ENCODE assay signal across 13 mouse cellular contexts in genomic region chr1:181420080-181420536, GRCm38 (mm10).
DNase-seq lines count a peak whose midpoint lies in the region; ATAC-seq and TF ChIP-seq lines count a peak whose summit lies in the region.
"Had no signal": no experiment of that assay in that cellular context is flagged by ENCODE, and none has a peak within 500 bp of the region (broad histone marks: within the 10 kb centered on the region; RNA-seq: fewer than 3 reads in every experiment).

No protein-coding gene starts in this region.

- no peak overlapping the region for H3K4me2 ChIP-seq in forebrain, embryonic 14.5 days (ENCODE audit: low read length)
- no peak overlapping the region for H3K4me2 ChIP-seq in forebrain, embryonic 11.5 days (ENCODE audit: low read depth, low read length, severe bottlenecking)
- H3K4me2 ChIP-seq in midbrain, postnatal 0 days (ENCODE audit: low read depth, low read length, poor library complexity, severe bottlenecking), result no peak overlapping the region
- H3K4me2 ChIP-seq: liver, embryonic 11.5 days; neural tube, embryonic 13.5 days had no signal

- ATAC-seq in forebrain, embryonic 14.5 days, result peak; percentile 62
- ATAC-seq in forebrain, embryonic 11.5 days (replicated peaks; ENCODE audit: low FRiP score), result no peak
- ATAC-seq in midbrain, postnatal 0 days (ENCODE audit: low FRiP score), result no peak

- H3K27me3 ChIP-seq in forebrain, embryonic 14.5 days (replicated peaks; ENCODE audit: control insufficient read depth, insufficient read depth, low read length), result no peaks in the 10 kb centered on the region
- H3K27me3 ChIP-seq in forebrain, embryonic 11.5 days (ENCODE audit: control insufficient read depth, insufficient read depth, low read length), result no peaks in the 10 kb centered on the region
- no peaks in the 10 kb centered on the region for H3K27me3 ChIP-seq in midbrain, postnatal 0 days (ENCODE audit: insufficient read depth, low read length)
- H3K27me3 ChIP-seq in midbrain, embryonic 10.5 days (ENCODE audit: low read depth, poor library complexity, severe bottlenecking), result peaks cover 22% of the 10 kb centered on the region
- H3K27me3 ChIP-seq: neural tube, embryonic 13.5 days had no signal

- no peak overlapping the region for H3K4me3 ChIP-seq in forebrain, embryonic 14.5 days (ENCODE audit: low read depth, low read length)
- no peak overlapping the region for H3K4me3 ChIP-seq in forebrain, embryonic 11.5 days (ENCODE audit: low read depth, low read length)
- H3K4me3 ChIP-seq in midbrain, postnatal 0 days (ENCODE audit: low read depth, low read length), result no peak overlapping the region
- no peak overlapping the region for H3K4me3 ChIP-seq in midbrain, embryonic 10.5 days
- H3K4me3 ChIP-seq: heart, adult 2 months; neural tube, embryonic 13.5 days had no signal

- no peak for TF ChIP-seq CTCF in midbrain, postnatal 0 days (IDR thresholded peaks at IDR 0.05)

- 18% methylated on average over 11 of the region's 11 CpGs for WGBS in forebrain, embryonic 14.5 days
- 48% methylated on average over 11 of the region's 11 CpGs for WGBS in forebrain, embryonic 11.5 days
- WGBS in midbrain, postnatal 0 days, result 14% methylated on average over 11 of the region's 11 CpGs
- 49% methylated on average over 11 of the region's 11 CpGs for WGBS in midbrain, embryonic 10.5 days

- peak; percentile 79 for DNase-seq in forebrain, embryonic 14.5 days (ENCODE audit: low spot score)
- DNase-seq in forebrain, embryonic 11.5 days (ENCODE audit: low spot score), result no peak
- DNase-seq in layer of hippocampus, postnatal 10 days (ENCODE audit: low spot score in 2 of 2), result peak; percentile 27 to 33
- no peak for DNase-seq in layer of hippocampus, postnatal 36 days
- peak; percentile 68 for DNase-seq in midbrain, postnatal 0 days (ENCODE audit: low spot score)
- DNase-seq in midbrain, embryonic 10.5 days (ENCODE audit: low spot score), result no peak
- peak; percentile 57 for DNase-seq in telencephalon, adult 2 months (ENCODE audit: low read depth, low spot score)
- DNase-seq in spleen, postnatal 4 days (ENCODE audit: low spot score in 2 of 2), result no peak
- DNase-seq: kidney, adult 8-10 months; thymus, postnatal 25 days had no signal

- no peaks in the 10 kb centered on the region for H3K36me3 ChIP-seq in forebrain, embryonic 14.5 days (ENCODE audit: control insufficient read depth, insufficient read depth, low read length)
- no peaks in the 10 kb centered on the region for H3K36me3 ChIP-seq in forebrain, embryonic 11.5 days (ENCODE audit: control insufficient read depth, insufficient read depth, low read length)
- no peaks in the 10 kb centered on the region for H3K36me3 ChIP-seq in midbrain, postnatal 0 days (ENCODE audit: insufficient read depth, low read length)
- no peaks in the 10 kb centered on the region for H3K36me3 ChIP-seq in midbrain, embryonic 10.5 days
- H3K36me3 ChIP-seq: neural tube, embryonic 13.5 days had no signal

- no peaks in the 10 kb centered on the region for H3K9me3 ChIP-seq in forebrain, embryonic 14.5 days (replicated peaks; ENCODE audit: control insufficient read depth, low read length)
- H3K9me3 ChIP-seq in forebrain, embryonic 11.5 days (ENCODE audit: control insufficient read depth, low read length), result no peaks in the 10 kb centered on the region
- no peaks in the 10 kb centered on the region for H3K9me3 ChIP-seq in midbrain, postnatal 0 days (ENCODE audit: low read length)
- no peaks in the 10 kb centered on the region for H3K9me3 ChIP-seq in midbrain, embryonic 10.5 days (replicated peaks)
- H3K9me3 ChIP-seq: neural tube, embryonic 13.5 days had no signal

- H3K27ac ChIP-seq in forebrain, embryonic 14.5 days (ENCODE audit: low read depth, low read length), result peak overlapping the region; percentile 35; the same call in 1 of the 2 replicates
- H3K27ac ChIP-seq in forebrain, embryonic 11.5 days (ENCODE audit: low read depth, low read length), result no peak overlapping the region
- no peak overlapping the region for H3K27ac ChIP-seq in midbrain, postnatal 0 days (ENCODE audit: low read depth, low read length)
- no peak overlapping the region for H3K27ac ChIP-seq in midbrain, embryonic 10.5 days (replicated peaks)
- H3K27ac ChIP-seq: heart, adult 2 months; neural tube, embryonic 13.5 days had no signal

- H3K4me1 ChIP-seq in forebrain, embryonic 14.5 days (ENCODE audit: control insufficient read depth, insufficient read depth, low read length), result peaks cover 23% of the 10 kb centered on the region
- H3K4me1 ChIP-seq in forebrain, embryonic 11.5 days (replicated peaks; ENCODE audit: control insufficient read depth, insufficient read depth, low read length), result no peaks in the 10 kb centered on the region
- peaks cover 11% of the 10 kb centered on the region; the same call in 1 of the 2 replicates for H3K4me1 ChIP-seq in midbrain, postnatal 0 days (ENCODE audit: insufficient read depth, low read length)
- H3K4me1 ChIP-seq in midbrain, embryonic 10.5 days, result peaks cover 13% of the 10 kb centered on the region

- no peak overlapping the region for H3K9ac ChIP-seq in forebrain, embryonic 14.5 days (ENCODE audit: low read length)
- no peak overlapping the region for H3K9ac ChIP-seq in forebrain, embryonic 11.5 days (ENCODE audit: low read length)
- H3K9ac ChIP-seq in midbrain, postnatal 0 days (replicated peaks; ENCODE audit: low read length, poor library complexity, severe bottlenecking), result no peak overlapping the region
- H3K9ac ChIP-seq: neural tube, embryonic 13.5 days had no signal

Comparison
In these comparisons a context has a peak if more than half of its experiments do, and no peak if none do; other contexts are left out.
1. DNase-seq: peak in forebrain, embryonic 14.5 days (single experiment), layer of hippocampus, postnatal 10 days (2 of 2), midbrain, postnatal 0 days (single experiment) and telencephalon, adult 2 months (single experiment); none in forebrain, embryonic 11.5 days (single experiment), layer of hippocampus, postnatal 36 days (0 of 2), midbrain, embryonic 10.5 days (single experiment) and spleen, postnatal 4 days (0 of 2).